Mouse (Mus musculus) small intestine, adult 2 months (tissue): ENCODE results near the gene Galt.

Source experiments
- CTCF ChIP-seq: fragments of 200-500 bp; IDR thresholded peaks from 2 replicates; pipeline ENCODE4 v1.5.1; 2012; ENCODE audit warnings: low read depth, mild to moderate bottlenecking, control low read depth, inconsistent platforms, low read length, moderate library complexity, mixed read lengths; ENCODE audit not compliant: insufficient replicate concordance, insufficient read length; ENCODE audit errors: extremely low read depth
- POLR2A ChIP-seq: fragments of 200-500 bp; IDR thresholded peaks from 2 replicates; pipeline ENCODE4 v1.6.1; 2012; ENCODE audit warnings: low read depth, mild to moderate bottlenecking, control low read depth, inconsistent platforms, low read length, moderate library complexity

DNA sequence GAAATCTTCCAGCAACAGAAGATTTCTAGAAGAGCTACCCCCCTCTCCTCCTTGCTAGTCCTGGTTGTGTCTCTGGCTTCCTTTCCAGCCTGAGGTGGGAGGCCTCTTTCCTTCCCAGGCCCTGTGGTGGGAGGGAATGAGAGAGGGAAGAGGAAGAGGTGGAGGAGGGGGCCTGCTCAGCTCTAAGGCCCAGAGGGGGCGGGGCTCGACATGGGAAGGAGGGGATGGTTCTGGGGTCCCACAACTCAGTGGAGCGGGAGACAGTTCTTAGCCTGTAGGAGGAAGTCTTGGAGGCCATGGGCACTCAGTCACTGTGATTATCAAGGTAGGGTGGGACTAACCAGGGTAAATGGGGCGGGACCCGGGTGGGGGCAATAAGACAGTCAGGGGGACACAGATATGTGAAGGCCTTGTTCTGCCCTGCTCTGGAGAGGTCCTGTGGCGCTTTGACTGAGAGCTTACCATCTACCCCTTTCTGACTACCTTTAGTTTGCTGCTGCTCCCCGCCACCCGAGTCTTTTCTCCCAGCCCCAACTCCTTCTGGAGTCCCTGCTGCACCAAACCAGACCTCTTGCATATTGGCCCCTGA, 7.2 kb downstream of the Galt start:
- TF ChIP-seq CTCF (no peak), POLR2A (no peak)
